Mouse (Mus musculus) gastrocnemius, postnatal 25 days (tissue): ENCODE results near the gene Klhl2. TPM values are rescaled to one million over a fixed set of nuclear protein-coding genes. Genes with fewer than 3 reads are reported as not detected.
A peak's percentile ranks its signal among the peaks of the same experiment; 100 is the strongest.

Experiments used
- DNase-seq: peaks from one replicate; pipeline ENCODE4 v3.0.0; 2022
- total RNA-seq, 2 experiments: library from RNA; stranded (reverse); gene quantifications; 1 replicate in 1 of 2; 2 replicates in 1 of 2; pipeline ENCODE4 v1.2.3; 2021

The Klhl2 gene
- total RNA-seq, 2 experiments from 2014 or later, result 5.3 to 6.6 TPM

DNA sequence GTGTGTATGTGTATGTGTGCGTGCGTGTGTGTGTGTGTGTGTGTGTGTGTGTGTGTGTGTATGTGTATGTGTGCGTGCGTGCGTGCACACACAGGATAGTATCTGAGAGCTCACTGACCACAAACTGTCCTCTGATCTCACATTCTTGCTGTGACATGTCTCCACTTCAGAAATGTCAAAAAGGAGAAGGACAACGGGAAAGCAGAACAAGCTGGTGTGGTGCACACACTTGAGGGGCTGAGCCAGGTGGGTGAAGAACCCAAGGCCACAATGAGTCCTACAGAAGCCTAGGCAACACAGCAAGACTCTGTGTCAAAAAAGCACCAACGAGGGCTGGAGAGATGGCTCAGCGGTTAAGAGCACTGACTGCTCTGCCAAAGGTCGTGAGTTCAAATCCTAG is 81.2 kb downstream of the Klhl2 start:
- no peak for DNase-seq

DNA sequence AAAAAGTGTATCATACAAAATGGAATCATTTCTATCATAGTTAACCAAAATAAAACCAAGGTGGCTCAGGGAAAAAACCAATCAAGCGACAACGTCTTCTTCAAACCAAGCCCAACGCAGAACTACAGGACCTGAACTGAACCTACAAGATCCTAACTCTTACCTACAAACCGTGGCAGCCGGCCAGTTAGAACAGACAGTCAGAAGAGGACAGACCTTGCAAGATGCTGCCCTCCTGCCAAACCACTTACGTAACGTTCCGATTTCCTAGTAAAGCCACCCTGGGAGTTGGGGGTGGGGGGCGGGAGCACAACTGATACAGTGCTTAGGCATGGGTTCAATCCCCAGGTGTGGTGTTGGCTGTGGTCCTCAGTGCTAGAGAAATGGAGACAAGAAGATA is 82.8 kb downstream of the Klhl2 start:
- no peak for DNase-seq

DNA sequence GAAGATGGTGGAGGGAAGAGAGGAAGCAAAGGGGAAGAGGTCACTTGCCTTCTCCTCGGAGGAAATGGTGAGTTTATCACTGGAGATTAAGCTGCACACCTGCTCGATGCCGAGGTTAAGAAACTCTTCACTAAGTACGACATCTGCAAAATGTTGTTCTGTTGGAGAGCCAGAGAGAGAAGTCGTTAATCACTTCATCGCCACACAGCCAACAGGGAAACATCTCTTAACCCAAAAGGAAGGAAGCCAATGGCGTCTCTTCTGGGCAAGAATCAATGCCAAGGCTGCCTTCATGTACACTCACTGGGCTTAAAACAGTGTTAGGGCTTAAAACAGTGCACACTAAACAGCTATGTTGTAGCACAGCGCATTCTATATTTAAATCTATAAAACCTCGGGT is 85.7 kb downstream of the Klhl2 start:
- no peak for DNase-seq

DNA sequence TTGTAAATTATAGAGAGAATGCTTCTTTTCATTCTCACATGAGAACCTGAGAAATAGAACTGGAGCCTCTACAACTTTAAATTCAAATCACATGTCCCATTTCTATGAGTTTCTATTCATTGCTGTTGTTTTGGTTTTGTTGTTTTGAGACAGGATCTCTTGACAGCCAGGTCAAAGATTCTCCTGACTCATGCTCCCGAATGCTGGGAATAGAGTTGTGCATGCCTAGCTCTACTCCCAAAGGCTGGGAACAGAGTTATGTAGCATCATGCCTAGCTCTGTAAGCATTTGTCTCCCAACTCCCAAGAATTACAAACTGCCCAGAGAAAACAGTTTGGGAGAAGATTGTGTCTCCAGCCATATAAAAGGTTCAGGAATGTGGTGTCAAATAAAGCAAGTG is 87.1 kb downstream of the Klhl2 start:
- no peak for DNase-seq

DNA sequence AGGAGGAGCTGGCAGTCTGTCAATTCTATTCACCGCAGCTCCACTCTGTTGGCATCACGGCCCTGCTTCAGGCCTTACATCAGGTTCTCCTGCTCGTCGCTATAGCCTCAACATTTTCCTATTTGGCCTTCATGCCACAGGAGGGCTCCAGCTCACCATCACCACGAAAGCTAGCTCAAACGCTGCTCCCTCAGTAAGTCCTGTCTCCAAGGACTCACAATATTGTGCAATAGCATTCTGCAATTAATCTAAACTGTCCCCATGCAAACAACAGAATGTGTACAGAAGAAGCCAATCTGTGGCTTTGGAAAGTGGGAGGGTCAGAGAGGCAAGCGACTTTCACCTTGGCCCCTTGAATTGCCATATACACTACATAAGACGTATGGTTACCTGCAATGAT is 88.4 kb downstream of the Klhl2 start:
- DNase-seq, result no peak

DNA sequence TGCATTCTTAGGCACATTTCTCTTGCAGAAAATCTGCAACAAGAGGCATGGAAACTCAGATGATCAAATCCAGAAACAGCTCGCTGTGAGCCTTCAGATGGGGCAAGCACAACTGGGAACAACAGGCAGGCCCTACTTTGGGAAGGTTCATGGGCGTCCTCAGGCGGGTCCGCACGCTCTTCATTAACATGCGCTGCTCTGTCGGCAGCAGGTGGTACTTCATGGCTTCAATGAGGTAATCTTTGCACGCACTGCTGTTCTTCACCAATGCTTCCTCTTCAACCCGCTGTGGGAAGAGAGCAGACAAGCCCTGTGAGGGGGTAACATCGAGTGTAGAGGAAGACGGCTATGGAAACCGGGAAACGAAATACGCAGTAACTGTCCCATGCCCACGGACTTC is 91.9 kb downstream of the Klhl2 start:
- DNase-seq, result no peak

DNA sequence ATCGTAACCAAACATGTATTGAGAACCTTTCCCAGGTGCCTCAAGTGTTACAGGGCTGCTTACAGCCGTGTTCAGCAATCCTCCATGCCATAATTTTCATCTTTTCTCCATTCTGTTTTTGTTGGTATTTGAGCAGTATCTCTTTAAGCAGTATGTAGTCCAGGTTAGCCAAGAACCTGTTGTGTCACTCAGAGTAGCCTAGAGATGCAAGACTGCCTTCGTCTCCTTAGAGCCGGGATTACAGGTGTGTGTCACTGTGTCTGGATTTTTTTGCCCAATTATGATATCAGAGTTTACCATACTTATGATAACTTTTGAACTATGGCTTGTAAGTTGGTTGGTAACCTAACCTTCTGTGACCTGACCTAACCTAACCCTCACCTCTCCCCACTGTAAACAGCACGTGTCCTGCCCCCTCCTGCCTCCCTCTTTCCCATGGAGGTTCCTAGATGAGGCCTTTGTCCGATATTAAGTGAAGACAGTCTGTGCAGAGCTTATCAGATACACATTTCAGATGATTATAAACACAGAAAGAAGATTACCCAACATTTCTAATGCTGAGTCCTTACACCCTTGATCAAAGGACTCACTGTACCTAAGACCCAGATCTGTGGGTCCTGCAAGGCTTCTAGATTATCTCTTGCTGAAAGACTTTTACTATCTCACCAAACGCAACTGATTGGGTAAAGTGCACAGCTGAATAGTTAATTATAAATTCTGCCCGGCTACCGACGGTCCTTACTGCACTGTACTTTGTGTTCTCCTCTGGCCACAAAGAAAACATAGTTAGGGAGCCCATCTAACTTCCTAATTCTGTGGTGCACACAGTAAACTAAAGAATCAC is 103.4 kb downstream of the Klhl2 start:
- no peak for DNase-seq

DNA sequence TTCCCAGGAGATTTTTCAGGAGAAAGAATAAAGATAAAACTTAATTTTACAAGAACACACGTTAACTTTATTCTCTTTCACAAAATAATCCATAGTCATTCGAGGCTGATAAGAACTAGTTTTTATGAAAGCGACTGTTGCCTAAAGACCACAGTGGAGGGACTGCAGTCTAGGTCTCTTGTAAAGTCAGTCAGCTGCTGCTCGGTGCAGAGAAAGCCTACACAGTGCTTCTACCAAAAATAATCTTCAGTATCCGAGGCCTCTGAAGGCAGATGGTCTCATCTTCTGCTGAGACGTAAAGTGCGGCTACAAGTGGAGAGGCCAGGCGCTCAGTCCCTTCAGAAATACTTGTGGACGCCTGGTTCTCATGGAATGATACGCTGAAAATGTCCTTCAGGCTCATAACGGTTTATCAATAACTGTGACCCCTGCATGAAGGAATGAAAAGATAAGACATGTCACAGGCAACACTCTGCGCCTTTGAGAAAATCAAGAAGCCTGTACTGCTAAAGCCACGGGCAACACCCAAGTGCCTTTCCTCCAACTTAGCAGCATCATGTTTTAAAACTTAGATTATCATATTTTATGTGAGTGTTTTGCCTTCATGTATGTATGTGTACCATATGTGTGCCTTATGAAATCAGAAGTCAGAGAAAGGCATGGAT is 109.1 kb downstream of the Klhl2 start:
- DNase-seq, result no peak

DNA sequence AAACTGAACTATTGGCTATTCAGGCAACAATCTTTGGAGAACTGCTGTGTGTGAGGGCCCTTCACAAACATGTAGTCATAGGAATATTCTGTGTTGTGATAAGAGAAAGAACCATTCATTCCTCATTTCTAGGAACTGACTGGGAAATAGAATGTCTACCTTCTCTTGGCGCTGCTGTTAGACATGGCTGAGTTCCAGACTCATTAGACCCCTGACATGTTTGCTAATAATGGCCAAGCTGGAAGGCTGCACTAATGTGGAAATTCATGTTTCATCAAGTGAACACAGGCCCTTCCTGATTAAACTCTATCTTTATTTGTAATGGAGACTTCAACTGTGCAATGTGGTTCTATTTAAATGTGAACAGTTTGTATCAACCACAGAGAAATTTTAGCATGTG is 110.9 kb downstream of the Klhl2 start:
- DNase-seq, result no peak

DNA sequence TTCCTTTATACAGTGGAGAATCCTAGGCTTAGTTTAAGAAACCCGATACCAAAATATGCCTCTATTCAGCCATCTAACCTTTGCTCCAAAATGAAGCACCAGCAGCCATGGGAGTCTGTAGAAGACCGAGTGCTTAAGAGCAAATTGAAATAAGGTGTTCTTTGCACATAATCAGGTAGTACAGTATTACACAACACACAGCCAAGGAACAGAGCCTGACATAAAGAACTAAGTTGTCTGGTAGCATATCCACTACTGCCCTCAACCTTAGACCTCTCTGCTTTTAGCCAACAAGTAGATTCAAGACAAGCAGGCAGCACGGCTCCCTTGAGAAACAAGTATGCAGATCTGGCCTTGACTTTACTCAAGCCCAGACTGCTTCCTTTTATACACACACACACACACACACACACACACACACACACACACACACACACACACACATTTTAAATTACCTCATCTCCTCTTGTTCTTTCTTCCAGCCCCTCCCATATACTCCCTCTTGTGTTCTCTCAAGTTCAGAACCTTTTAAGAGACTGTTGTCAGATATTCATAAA is 113.0 kb downstream of the Klhl2 start:
- DNase-seq, result no peak

DNA sequence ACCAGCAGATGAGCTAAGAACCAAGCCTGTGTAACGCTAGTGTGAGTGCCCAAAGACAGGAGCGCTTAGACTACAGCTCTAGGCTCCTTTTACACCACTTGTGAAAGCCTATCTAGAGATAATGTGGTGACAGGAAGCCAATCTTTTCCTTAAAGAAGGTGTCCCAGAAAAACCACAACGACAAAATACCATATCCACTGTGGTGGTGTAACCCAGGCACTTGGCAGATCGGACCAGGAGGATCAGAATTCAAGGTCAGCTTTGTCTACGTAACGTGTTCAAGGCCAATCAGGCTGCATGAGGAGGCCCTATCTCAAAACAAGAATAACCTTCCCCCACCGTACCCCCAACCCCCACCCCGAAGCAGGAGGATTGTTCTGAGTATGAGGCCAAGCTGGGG is 114.7 kb downstream of the Klhl2 start:
- DNase-seq, result no peak

DNA sequence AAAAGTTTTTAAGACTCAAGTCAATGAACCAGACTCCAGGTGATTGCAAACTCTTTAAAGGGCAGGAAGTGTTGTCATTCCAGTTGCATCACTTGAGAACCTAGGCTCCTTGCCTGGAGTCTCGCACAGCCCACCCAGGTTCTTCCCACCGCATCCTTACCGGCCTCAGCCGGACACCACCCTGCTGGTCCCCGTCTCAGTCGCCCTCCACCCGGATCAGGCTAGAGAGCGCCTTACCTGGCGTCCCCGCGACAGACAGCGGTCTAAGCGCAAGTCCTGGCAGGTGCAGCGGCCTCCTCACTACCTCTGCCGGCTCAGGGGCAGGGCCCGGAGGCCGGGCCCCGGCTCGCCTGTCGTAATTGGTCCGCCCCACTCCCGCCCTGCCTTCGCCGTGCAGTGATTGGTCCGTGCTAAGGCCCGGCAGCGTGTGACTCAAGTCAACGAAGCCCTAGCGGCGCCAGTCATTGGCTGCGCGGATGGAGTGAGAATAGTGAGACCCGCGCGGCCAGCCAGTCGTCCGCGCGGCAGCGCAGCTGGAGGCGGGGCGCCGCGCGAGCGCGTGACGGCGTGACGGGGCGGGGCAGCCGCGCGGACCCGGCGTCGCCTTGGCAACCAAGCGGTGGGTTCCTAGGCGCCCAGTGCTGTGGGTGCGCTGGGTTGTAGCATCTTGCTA is 116.4 kb downstream of the Klhl2 start, which contains the start of gene Msmo1:
TSS of gene Msmo1 (minus strand) at position 522 of the 673 bp plus-strand sequence.
- peak; percentile 98 for DNase-seq

DNA sequence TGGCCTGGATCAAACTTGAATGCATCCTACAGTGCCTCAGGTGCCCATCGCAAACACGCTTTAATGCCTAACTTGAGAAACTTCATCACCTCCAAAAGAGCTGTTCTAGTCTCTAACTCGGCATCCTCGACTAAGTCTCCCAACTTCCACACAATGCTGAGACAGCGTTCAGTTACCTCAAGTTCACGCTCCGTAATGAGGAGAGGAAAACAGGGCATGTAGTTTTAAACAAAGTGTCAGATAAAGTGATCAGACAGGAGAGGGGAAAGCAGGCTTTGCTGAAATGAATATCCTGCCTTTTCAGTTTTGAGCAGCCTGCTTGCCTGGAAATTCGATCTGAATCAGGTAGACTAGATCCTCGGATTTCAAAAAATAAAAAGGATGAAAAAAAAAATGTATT is 117.2 kb downstream of the Klhl2 start:
- DNase-seq, result no peak

DNA sequence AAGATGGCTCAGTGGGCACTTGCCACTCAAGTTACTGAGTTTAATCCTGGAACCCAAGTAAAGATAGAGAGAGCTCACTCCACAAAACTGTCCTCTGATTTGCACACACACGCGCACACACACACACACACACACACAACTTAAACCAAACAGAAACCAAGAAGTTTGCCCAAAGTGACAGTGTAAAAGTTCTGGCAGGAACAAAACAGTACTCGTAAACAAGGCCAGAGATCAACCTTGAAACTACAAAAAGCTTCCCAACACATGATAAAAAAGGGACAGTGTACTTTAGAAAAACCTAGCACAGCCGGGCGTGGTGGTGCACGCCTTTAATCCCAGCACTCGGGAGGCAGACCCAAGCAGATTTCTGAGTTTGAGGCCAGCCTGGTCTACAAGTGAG is 121.7 kb downstream of the Klhl2 start:
- DNase-seq, result no peak

DNA sequence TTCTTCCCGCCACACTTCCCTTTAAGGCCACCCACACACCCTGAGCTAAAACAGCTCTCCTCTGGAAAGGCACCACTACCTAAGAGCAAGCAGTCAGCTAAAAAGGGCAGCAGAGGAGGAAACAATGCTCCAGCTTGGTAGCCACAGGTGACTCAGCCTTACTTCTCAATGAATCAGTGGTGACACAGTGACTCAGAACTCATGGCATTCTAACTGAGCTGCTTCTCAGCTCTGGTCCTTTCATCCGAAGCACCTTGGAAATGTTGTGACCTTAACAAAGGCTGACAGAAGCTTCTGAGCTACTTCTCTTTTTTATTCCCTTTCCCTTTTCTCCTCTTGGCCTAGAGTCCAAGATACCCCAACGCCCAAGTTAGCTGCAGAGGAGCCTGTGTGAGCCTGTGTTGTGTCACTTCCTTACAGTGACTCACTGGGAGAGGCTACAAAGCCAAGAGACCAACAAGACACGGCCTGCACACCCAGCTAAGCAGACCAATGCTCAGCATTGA is 123.6 kb downstream of the Klhl2 start:
- no peak for DNase-seq

DNA sequence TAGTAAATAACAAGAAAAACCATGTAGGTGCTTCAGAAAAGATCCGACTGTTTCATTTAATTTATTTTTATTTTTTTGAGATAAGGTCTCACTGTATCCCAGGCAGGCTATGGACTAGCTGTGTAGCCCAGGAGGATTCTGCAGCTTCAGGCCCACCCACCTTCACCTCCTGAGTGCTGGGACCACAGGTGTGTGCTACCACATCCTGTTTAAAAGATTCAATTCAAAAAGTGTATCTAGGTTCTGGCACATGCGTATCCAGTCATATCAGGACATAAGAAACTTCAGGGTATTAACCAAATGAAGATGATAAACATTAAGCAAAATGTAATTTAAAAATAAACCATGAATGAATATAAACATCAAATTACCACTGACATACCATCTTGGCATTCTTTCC is 126.6 kb downstream of the Klhl2 start:
- DNase-seq, result no peak

DNA sequence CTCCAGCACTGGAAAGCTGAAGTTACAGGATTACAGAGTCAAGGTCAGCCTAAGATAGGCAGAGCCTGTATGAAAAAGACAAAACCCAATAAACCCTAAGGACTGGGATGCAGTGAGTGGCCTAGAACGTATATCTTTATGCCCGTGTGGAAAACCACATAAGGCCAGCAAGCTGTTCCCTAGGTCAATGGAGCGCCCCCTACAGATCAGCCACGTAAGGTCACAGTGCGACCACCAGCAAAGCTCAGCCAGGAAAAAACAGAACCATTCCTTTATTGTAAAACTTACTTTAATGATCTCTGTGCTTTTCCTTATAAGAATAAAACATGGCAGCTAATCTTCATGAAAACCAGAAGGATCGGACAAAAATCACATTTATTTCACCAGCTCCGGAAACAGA is 131.9 kb downstream of the Klhl2 start:
- no peak for DNase-seq

DNA sequence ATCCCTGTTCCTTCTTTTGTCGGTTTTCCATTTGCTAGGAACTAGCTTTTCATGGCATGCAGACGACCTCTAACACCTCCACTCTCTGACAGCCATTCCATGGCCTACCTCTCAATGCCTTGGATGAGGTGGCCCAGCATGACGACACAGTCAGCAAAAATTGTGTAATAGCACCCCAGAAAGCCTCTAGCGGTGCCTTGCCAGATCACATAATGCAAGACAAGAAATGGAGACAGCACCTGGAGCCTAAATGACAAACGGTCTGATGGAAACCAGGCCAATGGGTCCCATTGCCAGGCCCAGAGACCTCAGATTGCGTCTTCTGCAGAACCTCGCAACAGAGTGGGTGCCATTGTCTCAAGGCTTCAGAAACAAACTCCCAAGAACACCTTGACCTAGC is 137.3 kb downstream of the Klhl2 start:
- DNase-seq, result no peak

DNA sequence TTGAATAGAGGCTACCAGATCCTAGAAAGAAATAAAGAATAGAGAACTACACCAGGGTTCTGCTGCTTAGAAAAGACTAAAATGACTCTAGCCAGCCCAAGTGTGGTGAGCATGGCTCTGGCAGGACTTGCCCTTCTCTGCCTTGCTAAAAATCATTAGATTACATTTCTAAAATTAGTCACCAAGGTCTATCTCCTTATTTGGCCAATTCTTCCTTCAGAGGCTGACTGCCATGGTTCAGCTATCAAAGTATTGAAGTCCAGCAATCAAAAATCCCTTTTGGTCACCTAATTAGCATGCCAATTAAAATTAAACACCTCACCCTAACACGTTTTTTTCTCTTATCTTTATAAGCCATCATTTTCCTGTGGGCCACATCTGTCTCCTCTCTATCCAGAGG is 138.3 kb downstream of the Klhl2 start:
- no peak for DNase-seq

DNA sequence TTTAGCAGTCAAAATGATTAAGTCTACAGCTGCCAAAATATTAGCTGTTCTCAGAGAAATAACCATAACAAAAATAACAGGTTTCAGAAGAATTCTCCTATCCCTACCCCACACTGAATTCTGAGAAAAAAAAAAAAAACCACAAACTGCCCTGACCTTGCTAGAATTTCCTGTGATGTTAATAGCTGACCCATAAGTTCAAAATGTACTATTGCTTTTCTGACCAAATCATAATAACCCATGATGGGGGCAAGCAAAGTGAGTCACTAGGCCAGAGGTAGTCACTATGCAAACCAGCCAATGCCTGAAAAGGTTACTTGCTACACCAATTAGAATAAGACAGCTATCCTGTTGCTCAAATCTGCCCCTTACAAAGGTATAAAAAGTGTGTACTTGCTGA is 142.3 kb downstream of the Klhl2 start:
- DNase-seq, result no peak

DNA sequence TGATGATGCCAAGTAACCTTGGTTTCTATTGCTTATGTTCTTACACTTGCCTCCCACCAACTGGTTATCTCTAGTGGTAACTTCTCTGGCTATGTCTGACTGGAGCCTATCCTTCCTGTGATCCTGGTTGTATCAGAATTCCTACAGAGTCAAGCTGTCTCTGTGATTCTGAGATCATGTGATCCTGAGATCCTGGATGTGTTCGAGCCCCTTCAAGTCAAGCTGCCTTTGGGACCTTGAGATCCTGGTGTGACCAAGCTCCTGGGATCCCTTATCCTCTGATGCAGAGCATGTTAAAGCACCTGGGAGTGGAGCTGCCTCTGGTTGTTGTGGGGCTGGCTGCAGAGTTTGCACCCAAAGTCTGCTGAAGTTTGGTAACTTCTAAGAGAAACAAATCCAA is 146.6 kb downstream of the Klhl2 start:
- no peak for DNase-seq

DNA sequence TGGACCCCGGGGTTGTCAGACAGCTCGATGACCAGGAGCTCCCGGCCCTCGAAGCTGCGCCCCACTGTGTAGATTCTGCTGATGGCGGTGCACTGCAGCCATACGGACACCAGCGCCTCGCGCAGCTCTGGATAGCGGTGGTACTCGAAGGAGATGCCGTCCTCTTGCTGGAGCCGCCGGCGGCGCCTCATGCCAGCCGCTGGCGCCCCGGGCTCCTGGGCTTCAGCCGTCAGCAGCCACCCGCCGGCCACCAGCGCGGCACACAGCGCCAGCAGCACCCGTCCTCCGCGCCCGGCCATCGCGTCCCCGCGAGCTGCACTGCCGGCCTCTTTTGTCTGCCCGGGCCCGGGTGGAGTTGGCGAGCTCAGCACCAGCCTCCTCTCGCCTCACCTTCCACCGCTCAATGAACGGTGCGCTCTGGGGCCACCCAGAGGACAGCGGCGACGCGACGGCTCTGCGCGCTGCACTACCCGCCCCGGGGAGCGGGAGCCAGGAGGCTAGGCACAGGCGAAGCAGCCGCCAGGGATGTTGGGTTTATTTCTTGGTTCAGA is 157.1 kb downstream of the Klhl2 start, which contains the start of gene Cpe:
TSS of gene Cpe (minus strand) at position 404 of the 551 bp plus-strand sequence.
- DNase-seq, result peak; percentile 79
